Mouse (Mus musculus) gastrocnemius, adult 18-20 months (tissue): ENCODE data around the gene Apoc4. TPM values are rescaled to one million over a fixed set of nuclear protein-coding genes. Genes with fewer than 3 reads are reported as not detected.
"Not testable (repeated sequence)": the region's sequence is repeated elsewhere in the genome, so short reads cannot be mapped to it uniquely, and the experiment has no call there.

Experiments
- DNase-seq: peaks from one replicate; pipeline ENCODE4 v3.0.0; 2021; ENCODE audit warnings: low spot score
- total RNA-seq, 2 experiments: library from RNA; stranded (reverse); gene quantifications; 2 replicates each; pipeline ENCODE4 v1.2.3; 2021

The Apoc4 gene
- total RNA-seq, 2 experiments from 2014 or later: 0.95 TPM; not detected in 1

- no peak for DNase-seq
Measured at GRCm38 (mm10) chr7:19699827-19700148, 18.5 kb upstream of the Apoc4 start.

- peak; percentile 35 for DNase-seq
Measured at GRCm38 (mm10) chr7:19698907-19699826, 17.9 kb upstream of the Apoc4 start, which contains the start of gene Apoe. Gene Apoe (minus strand): TSS chr7:19699188.

- DNase-seq: no peak
Measured at GRCm38 (mm10) chr7:19697949-19698906, 16.9 kb upstream of the Apoc4 start.

- DNase-seq: no peak
Measured at GRCm38 (mm10) chr7:19696336-19696873, 15.1 kb upstream of the Apoc4 start.

- no peak for DNase-seq
Measured at GRCm38 (mm10) chr7:19695881-19696280, 14.6 kb upstream of the Apoc4 start.

GRCm38 (mm10) chr7:19695213-19695594 lies 13.9 kb upstream of the Apoc4 start:
- no peak for DNase-seq

- no peak for DNase-seq
Measured at GRCm38 (mm10) chr7:19694336-19695212, 13.3 kb upstream of the Apoc4 start.

GRCm38 (mm10) chr7:19693421-19693820 lies 12.1 kb upstream of the Apoc4 start:
- DNase-seq: peak; percentile 31

GRCm38 (mm10) chr7:19691873-19692865 lies 10.9 kb upstream of the Apoc4 start, which contains the start of gene Apoc1:
Gene Apoc1 (minus strand): TSS chr7:19692660.
- no peak for DNase-seq

- DNase-seq: no peak
Measured at GRCm38 (mm10) chr7:19691434-19691833, 10.2 kb upstream of the Apoc4 start.

- no peak for DNase-seq
Measured at GRCm38 (mm10) chr7:19690845-19691244, 9.6 kb upstream of the Apoc4 start.

- no peak for DNase-seq
Measured at GRCm38 (mm10) chr7:19688611-19689010, 7.3 kb upstream of the Apoc4 start.

GRCm38 (mm10) chr7:19688101-19688500 lies 6.8 kb upstream of the Apoc4 start:
- no peak for DNase-seq

- DNase-seq: not testable (repeated sequence)
Measured at GRCm38 (mm10) chr7:19686927-19687583, 5.8 kb upstream of the Apoc4 start.

- no peak for DNase-seq
Measured at GRCm38 (mm10) chr7:19686521-19686920, 5.2 kb upstream of the Apoc4 start.

GRCm38 (mm10) chr7:19685374-19685773 lies 4.1 kb upstream of the Apoc4 start:
- DNase-seq: no peak

- DNase-seq: no peak
Measured at GRCm38 (mm10) chr7:19683771-19684201, 2.5 kb upstream of the Apoc4 start.

GRCm38 (mm10) chr7:19682979-19683378 lies 1.7 kb upstream of the Apoc4 start:
- DNase-seq: no peak

- DNase-seq: no peak
Measured at GRCm38 (mm10) chr7:19680702-19681101, 577 bp downstream of the Apoc4 start.
